Mouse (Mus musculus): ENCODE results near the gene Treml4. TPM values are rescaled to one million over a fixed set of nuclear protein-coding genes. Genes with fewer than 3 reads are reported as not detected.

The Treml4 gene
- not detected in 2 replicates for polyA plus RNA-seq (2015; fragmentation: Nextera tagmentation; extraction: Ambion mirVana)

DNA sequence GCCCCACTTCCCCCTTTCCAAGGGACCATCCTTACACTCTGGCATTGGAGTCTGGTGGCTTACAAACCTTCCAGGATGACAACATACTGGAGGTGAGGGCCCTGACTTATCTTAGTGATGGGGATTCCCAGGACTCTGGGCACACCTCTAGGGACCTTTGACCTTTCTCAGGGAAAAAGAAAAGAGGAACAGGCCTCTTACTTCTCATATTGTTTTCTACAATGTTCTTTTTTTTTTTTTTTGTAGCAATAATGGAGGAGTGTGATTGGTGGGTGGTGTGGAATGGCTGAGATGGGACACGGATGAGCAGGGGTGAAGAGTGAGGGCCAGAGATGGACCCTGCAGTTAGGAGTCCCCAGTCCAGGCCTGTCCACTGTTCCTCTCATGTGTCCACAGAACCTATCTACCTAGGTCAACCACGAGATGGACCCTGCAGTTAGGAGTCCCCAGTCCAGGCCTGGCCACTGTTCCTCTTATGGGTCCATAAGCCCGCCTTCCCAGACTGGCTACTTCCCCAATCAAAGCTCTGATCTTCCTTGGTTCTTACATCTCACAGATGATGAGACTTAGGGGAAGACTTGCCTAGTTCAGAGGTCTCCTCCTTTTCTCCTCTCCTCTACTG is at the start of gene Treml4:
TSS of gene Treml4 (plus strand) at position 555 of the 622 bp plus-strand sequence.
- no peaks in the 10 kb centered on the region for H3K4me1 ChIP-seq (replicated peaks)
- no peak within 1 kb of the TSS for H3K9ac ChIP-seq
- H3K27me3 ChIP-seq, result no peaks in the 10 kb centered on the region
- H3K4me2 ChIP-seq, result no peak within 1 kb of the TSS
- H3K9me3 ChIP-seq, result peaks cover 17% of the 10 kb centered on the region
- no peak within 1 kb of the TSS for H3K4me3 ChIP-seq
- ATAC-seq (ENCODE audit: low FRiP score), result no peak
- 84% methylated on average over 3 of the region's 3 CpGs for WGBS
- H3K36me3 ChIP-seq, result no peaks in the 10 kb centered on the region
- no peak within 1 kb of the TSS for H3K27ac ChIP-seq

- Histone ChIP-seq H3K9ac (no peak overlapping the region), H3K27ac (no peak overlapping the region), H3K4me1 (replicated peaks) (no peaks in the 10 kb centered on the region), H3K4me2 (no peak overlapping the region), H3K27me3 (no peaks in the 10 kb centered on the region), H3K4me3 (no peak overlapping the region), H3K36me3 (no peaks in the 10 kb centered on the region), H3K9me3 (no peaks in the 10 kb centered on the region)
- 88% methylated on average over 1 of the region's 1 CpGs for WGBS
- no peak for ATAC-seq (ENCODE audit: low FRiP score)
Observed at GRCm38 (mm10) chr17:48215429-48215828, 48.7 kb upstream of the Treml4 start.

- Histone ChIP-seq H3K4me2 (no peak overlapping the region), H3K27me3 (no peaks in the 10 kb centered on the region), H3K36me3 (no peaks in the 10 kb centered on the region), H3K9ac (no peak overlapping the region), H3K27ac (no peak overlapping the region), H3K4me3 (no peak overlapping the region), H3K9me3 (no peaks in the 10 kb centered on the region), H3K4me1 (replicated peaks) (no peaks in the 10 kb centered on the region)
- ATAC-seq (ENCODE audit: low FRiP score), result no peak
- 90% methylated on average over 7 of the region's 7 CpGs for WGBS
Observed at GRCm38 (mm10) chr17:48230680-48231079, 33.4 kb upstream of the Treml4 start.

GRCm38 (mm10) chr17:48232518-48232917 is 31.6 kb upstream of the Treml4 start, which contains the start of gene Trem1:
TSS of gene Trem1 (plus strand) at chr17:48232768.
- Histone ChIP-seq H3K36me3 (no peaks in the 10 kb centered on the region), H3K9ac (no peak within 1 kb of the TSS), H3K27ac (no peak within 1 kb of the TSS), H3K9me3 (no peaks in the 10 kb centered on the region), H3K27me3 (no peaks in the 10 kb centered on the region), H3K4me3 (no peak within 1 kb of the TSS), H3K4me2 (no peak within 1 kb of the TSS), H3K4me1 (replicated peaks) (no peaks in the 10 kb centered on the region)
- WGBS, result 84% methylated on average over 6 of the region's 6 CpGs
- no peak for ATAC-seq (ENCODE audit: low FRiP score)

- no peak overlapping the region for H3K9ac ChIP-seq
- H3K27ac ChIP-seq, result no peak overlapping the region
- H3K4me3 ChIP-seq, result no peak overlapping the region
- ATAC-seq (ENCODE audit: low FRiP score), result no peak
- no peaks in the 10 kb centered on the region for H3K27me3 ChIP-seq
- no peaks in the 10 kb centered on the region for H3K36me3 ChIP-seq
- no peaks in the 10 kb centered on the region for H3K4me1 ChIP-seq (replicated peaks)
- peaks cover 3% of the 10 kb centered on the region; the same call in 1 of the 2 replicates for H3K9me3 ChIP-seq
- no peak overlapping the region for H3K4me2 ChIP-seq
- WGBS, result 93% methylated on average over 4 of the region's 4 CpGs
Observed at GRCm38 (mm10) chr17:48233789-48234188, 30.3 kb upstream of the Treml4 start.

GRCm38 (mm10) chr17:48234550-48234949 is 29.5 kb upstream of the Treml4 start:
- Histone ChIP-seq H3K36me3 (no peaks in the 10 kb centered on the region), H3K4me1 (replicated peaks) (no peaks in the 10 kb centered on the region), H3K27me3 (no peaks in the 10 kb centered on the region), H3K27ac (no peak overlapping the region), H3K4me3 (no peak overlapping the region), H3K9me3 (peaks cover 3% of the 10 kb centered on the region; the same call in 1 of the 2 replicates), H3K9ac (no peak overlapping the region), H3K4me2 (no peak overlapping the region)
- WGBS, result 81% methylated on average over 5 of the region's 5 CpGs
- ATAC-seq (ENCODE audit: low FRiP score), result no peak

DNA sequence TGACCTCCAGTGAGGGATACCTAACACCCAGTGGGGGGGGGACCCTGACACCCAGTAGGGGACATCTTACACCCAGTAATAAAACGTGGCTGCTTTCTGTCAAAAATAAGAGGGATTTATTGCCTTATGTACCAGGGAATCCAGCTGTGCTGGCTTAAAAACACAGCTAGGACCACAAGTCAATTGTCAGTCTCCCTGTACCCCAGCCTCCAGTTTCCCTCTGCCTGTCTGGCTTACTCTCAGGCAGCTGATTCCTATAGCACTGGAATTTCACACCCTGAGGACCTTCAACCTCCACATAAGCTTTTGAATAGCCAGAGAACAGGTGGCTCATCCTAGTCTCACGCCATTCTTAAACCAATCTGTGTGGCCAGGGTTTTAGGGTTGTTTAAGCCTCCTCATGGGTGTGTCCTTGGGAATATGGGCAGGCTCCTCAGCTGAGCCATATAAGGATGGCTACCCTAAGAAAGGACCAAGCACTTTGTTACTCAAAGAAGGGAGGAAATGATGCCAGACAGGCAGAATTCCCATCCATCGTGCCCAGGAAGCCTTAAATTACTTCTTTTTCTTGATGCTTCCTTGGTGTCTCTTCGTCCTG is 28.2 kb upstream of the Treml4 start:
- 70% methylated on average over 4 of the region's 4 CpGs for WGBS
- no peaks in the 10 kb centered on the region for H3K36me3 ChIP-seq
- no peaks in the 10 kb centered on the region for H3K27me3 ChIP-seq
- H3K9me3 ChIP-seq, result peaks cover 3% of the 10 kb centered on the region; the same call in 1 of the 2 replicates
- no peak for ATAC-seq (ENCODE audit: low FRiP score)
- H3K4me1 ChIP-seq (replicated peaks), result no peaks in the 10 kb centered on the region
- no peak overlapping the region for H3K4me2 ChIP-seq
- H3K27ac ChIP-seq, result no peak overlapping the region
- no peak overlapping the region for H3K9ac ChIP-seq
- no peak overlapping the region for H3K4me3 ChIP-seq

- H3K27me3 ChIP-seq, result no peaks in the 10 kb centered on the region
- no peak overlapping the region for H3K9ac ChIP-seq
- no peak overlapping the region for H3K4me2 ChIP-seq
- WGBS, result 92% methylated on average over 8 of the region's 8 CpGs
- ATAC-seq (ENCODE audit: low FRiP score), result no peak
- H3K4me3 ChIP-seq, result no peak overlapping the region
- no peaks in the 10 kb centered on the region for H3K36me3 ChIP-seq
- no peak overlapping the region for H3K27ac ChIP-seq
- peaks cover 3% of the 10 kb centered on the region; the same call in 1 of the 2 replicates for H3K9me3 ChIP-seq
- no peaks in the 10 kb centered on the region for H3K4me1 ChIP-seq (replicated peaks)
Observed at GRCm38 (mm10) chr17:48237621-48238020, 26.5 kb upstream of the Treml4 start.

DNA sequence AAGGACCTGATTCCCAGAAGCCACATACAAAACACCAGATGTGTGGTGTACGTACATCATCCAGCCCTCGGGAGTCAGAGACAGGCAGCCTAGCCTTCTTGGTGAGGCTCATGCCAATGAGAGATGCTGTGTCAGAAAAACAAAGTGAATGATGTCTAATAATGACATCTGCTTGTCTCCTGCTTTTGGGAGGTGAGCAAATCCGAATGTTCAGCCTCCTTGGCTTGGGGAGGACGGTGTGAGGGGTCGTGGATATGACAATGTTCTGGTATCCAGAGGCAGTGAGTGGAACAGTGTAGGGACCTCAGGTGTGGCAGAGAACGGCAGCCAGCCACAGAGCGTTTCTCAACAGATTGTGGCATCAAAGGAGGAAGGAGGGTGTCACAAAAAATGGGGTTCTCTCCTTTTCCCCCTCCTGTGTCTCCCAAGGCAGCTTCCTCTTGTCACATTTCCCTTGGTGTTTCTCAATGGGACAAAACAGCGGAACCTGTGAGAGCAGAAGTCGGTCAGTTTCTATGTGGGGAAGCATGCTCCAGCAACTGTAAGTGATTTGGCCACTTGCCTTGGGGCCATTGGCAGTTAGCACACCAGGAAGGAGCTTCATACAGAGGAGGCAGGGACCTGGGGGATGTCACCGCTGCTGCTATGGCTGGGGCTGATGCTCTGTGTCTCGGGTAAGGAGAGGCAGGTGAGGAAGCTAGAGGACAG is 16.7 kb upstream of the Treml4 start, which contains the start of gene Trem3:
TSS of gene Trem3 (plus strand) at position 557 of the 708 bp plus-strand sequence.
- Histone ChIP-seq H3K27ac (no peak within 1 kb of the TSS), H3K27me3 (no peaks in the 10 kb centered on the region), H3K36me3 (no peaks in the 10 kb centered on the region), H3K4me1 (replicated peaks) (no peaks in the 10 kb centered on the region), H3K9ac (no peak within 1 kb of the TSS), H3K9me3 (peaks cover 4% of the 10 kb centered on the region; the same call in 1 of the 2 replicates), H3K4me2 (no peak within 1 kb of the TSS), H3K4me3 (no peak within 1 kb of the TSS)
- 82% methylated on average over 11 of the region's 11 CpGs for WGBS
- ATAC-seq (ENCODE audit: low FRiP score), result no peak

- Histone ChIP-seq H3K4me3 (no peak overlapping the region), H3K4me1 (replicated peaks) (no peaks in the 10 kb centered on the region), H3K27ac (no peak overlapping the region), H3K27me3 (no peaks in the 10 kb centered on the region), H3K9me3 (peaks cover 4% of the 10 kb centered on the region; the same call in 1 of the 2 replicates), H3K36me3 (no peaks in the 10 kb centered on the region), H3K4me2 (no peak overlapping the region), H3K9ac (no peak overlapping the region)
- ATAC-seq (ENCODE audit: low FRiP score), result no peak
Observed at GRCm38 (mm10) chr17:48249039-48249438, 15.1 kb upstream of the Treml4 start.

GRCm38 (mm10) chr17:48249501-48249900 is 14.6 kb upstream of the Treml4 start:
- no peak overlapping the region for H3K27ac ChIP-seq
- no peak overlapping the region for H3K4me2 ChIP-seq
- H3K4me3 ChIP-seq, result no peak overlapping the region
- no peaks in the 10 kb centered on the region for H3K36me3 ChIP-seq
- H3K4me1 ChIP-seq (replicated peaks), result no peaks in the 10 kb centered on the region
- WGBS, result 87% methylated on average over 11 of the region's 11 CpGs
- peaks cover 4% of the 10 kb centered on the region; the same call in 1 of the 2 replicates for H3K9me3 ChIP-seq
- H3K9ac ChIP-seq, result no peak overlapping the region
- H3K27me3 ChIP-seq, result no peaks in the 10 kb centered on the region
- no peak for ATAC-seq (ENCODE audit: low FRiP score)

- Histone ChIP-seq H3K4me1 (replicated peaks) (no peaks in the 10 kb centered on the region), H3K27me3 (no peaks in the 10 kb centered on the region), H3K36me3 (no peaks in the 10 kb centered on the region), H3K4me3 (no peak overlapping the region), H3K9ac (no peak overlapping the region), H3K27ac (no peak overlapping the region), H3K9me3 (peaks cover 4% of the 10 kb centered on the region; the same call in 1 of the 2 replicates), H3K4me2 (no peak overlapping the region)
- 95% methylated on average over 7 of the region's 7 CpGs for WGBS
- no peak for ATAC-seq (ENCODE audit: low FRiP score)
Observed at GRCm38 (mm10) chr17:48250631-48251030, 13.5 kb upstream of the Treml4 start.

Data from hindbrain, embryonic 13.5 days (tissue).